Mouse (Mus musculus): ENCODE measurements at regions not wholly inside any gene's neighbourhood (a gene's known extent, or its start where the extent isn't known, plus 50 kb on each side); places are given as distances from the start of the nearest gene placed in this dataset.

- no peak for TF ChIP-seq POLR2A (IDR thresholded peaks at IDR 0.05; ENCODE audit: borderline replicate concordance, extremely low read depth, insufficient read depth, insufficient read length)
- WGBS, result 64% methylated on average over 20 of the region's 20 CpGs
- Histone ChIP-seq H3K27me3 (ENCODE audit: control insufficient read depth, insufficient read depth, low read length) (no peaks in the 10 kb centered on the region), H3K27ac (replicated peaks; ENCODE audit: low read depth, low read length) (no peak overlapping the region), H3K4me3 (replicated peaks; ENCODE audit: low read length) (no peak overlapping the region), H3K36me3 (ENCODE audit: control insufficient read depth, insufficient read depth, low read length) (no peaks in the 10 kb centered on the region), H3K9ac (ENCODE audit: low read depth, low read length, severe bottlenecking) (no peak overlapping the region), H3K4me2 (replicated peaks; ENCODE audit: low read depth, low read length, severe bottlenecking) (no peak overlapping the region), H3K9me3 (ENCODE audit: control insufficient read depth, low read length) (no peaks in the 10 kb centered on the region), H3K4me1 (ENCODE audit: control insufficient read depth, insufficient read depth, low read length) (no peaks in the 10 kb centered on the region)
- DNase-seq (ENCODE audit: low spot score) (no peak), ATAC-seq (ENCODE audit: low FRiP score, low read depth) (no peak)
Measured at GRCm38 (mm10) chr2:33977576-33978352, 90.0 kb upstream of the Mvb12b start.

GRCm38 (mm10) chr2:33977151-33977550, 89.4 kb upstream of the Mvb12b start:
- DNase-seq (ENCODE audit: low spot score) (no peak), ATAC-seq (ENCODE audit: low FRiP score, low read depth) (no peak)
- no peak overlapping the region for H3K27ac ChIP-seq (replicated peaks; ENCODE audit: low read depth, low read length)
- H3K4me1 ChIP-seq (ENCODE audit: control insufficient read depth, insufficient read depth, low read length), result no peaks in the 10 kb centered on the region
- no peaks in the 10 kb centered on the region for H3K36me3 ChIP-seq (ENCODE audit: control insufficient read depth, insufficient read depth, low read length)
- H3K9me3 ChIP-seq (ENCODE audit: control insufficient read depth, low read length), result no peaks in the 10 kb centered on the region
- 91% methylated on average over 5 of the region's 5 CpGs for WGBS
- no peak overlapping the region for H3K9ac ChIP-seq (ENCODE audit: low read depth, low read length, severe bottlenecking)
- no peak for TF ChIP-seq POLR2A (IDR thresholded peaks at IDR 0.05; ENCODE audit: borderline replicate concordance, extremely low read depth, insufficient read depth, insufficient read length)
- no peaks in the 10 kb centered on the region for H3K27me3 ChIP-seq (ENCODE audit: control insufficient read depth, insufficient read depth, low read length)
- no peak overlapping the region for H3K4me3 ChIP-seq (replicated peaks; ENCODE audit: low read length)
- H3K4me2 ChIP-seq (replicated peaks; ENCODE audit: low read depth, low read length, severe bottlenecking), result no peak overlapping the region

GRCm38 (mm10) chr2:33976183-33976582, 88.4 kb upstream of the Mvb12b start:
- DNase-seq (ENCODE audit: low spot score) (no peak), ATAC-seq (ENCODE audit: low FRiP score, low read depth) (no peak)
- Histone ChIP-seq H3K4me3 (replicated peaks; ENCODE audit: low read length) (no peak overlapping the region), H3K4me1 (ENCODE audit: control insufficient read depth, insufficient read depth, low read length) (no peaks in the 10 kb centered on the region), H3K4me2 (replicated peaks; ENCODE audit: low read depth, low read length, severe bottlenecking) (no peak overlapping the region), H3K9me3 (ENCODE audit: control insufficient read depth, low read length) (no peaks in the 10 kb centered on the region), H3K27me3 (ENCODE audit: control insufficient read depth, insufficient read depth, low read length) (no peaks in the 10 kb centered on the region), H3K36me3 (ENCODE audit: control insufficient read depth, insufficient read depth, low read length) (no peaks in the 10 kb centered on the region), H3K27ac (replicated peaks; ENCODE audit: low read depth, low read length) (no peak overlapping the region), H3K9ac (ENCODE audit: low read depth, low read length, severe bottlenecking) (no peak overlapping the region)
- TF ChIP-seq POLR2A (IDR thresholded peaks at IDR 0.05; ENCODE audit: borderline replicate concordance, extremely low read depth, insufficient read depth, insufficient read length), result no peak
- 91% methylated on average over 9 of the region's 9 CpGs for WGBS

GRCm38 (mm10) chr2:33975423-33976127, 87.8 kb upstream of the Mvb12b start:
- Histone ChIP-seq H3K27ac (replicated peaks; ENCODE audit: low read depth, low read length) (no peak overlapping the region), H3K9me3 (ENCODE audit: control insufficient read depth, low read length) (no peaks in the 10 kb centered on the region), H3K27me3 (ENCODE audit: control insufficient read depth, insufficient read depth, low read length) (no peaks in the 10 kb centered on the region), H3K36me3 (ENCODE audit: control insufficient read depth, insufficient read depth, low read length) (no peaks in the 10 kb centered on the region), H3K4me2 (replicated peaks; ENCODE audit: low read depth, low read length, severe bottlenecking) (no peak overlapping the region), H3K4me1 (ENCODE audit: control insufficient read depth, insufficient read depth, low read length) (no peaks in the 10 kb centered on the region), H3K9ac (ENCODE audit: low read depth, low read length, severe bottlenecking) (no peak overlapping the region), H3K4me3 (replicated peaks; ENCODE audit: low read length) (no peak overlapping the region)
- DNase-seq (ENCODE audit: low spot score) (no peak), ATAC-seq (ENCODE audit: low FRiP score, low read depth) (no peak)
- no peak for TF ChIP-seq POLR2A (IDR thresholded peaks at IDR 0.05; ENCODE audit: borderline replicate concordance, extremely low read depth, insufficient read depth, insufficient read length)
- WGBS, result 83% methylated on average over 14 of the region's 14 CpGs

- no peaks in the 10 kb centered on the region for H3K9me3 ChIP-seq (ENCODE audit: control insufficient read depth, low read length)
- WGBS, result 77% methylated on average over 15 of the region's 15 CpGs
- no peaks in the 10 kb centered on the region for H3K4me1 ChIP-seq (ENCODE audit: control insufficient read depth, insufficient read depth, low read length)
- DNase-seq (ENCODE audit: low spot score) (no peak), ATAC-seq (ENCODE audit: low FRiP score, low read depth) (no peak)
- H3K27me3 ChIP-seq (ENCODE audit: control insufficient read depth, insufficient read depth, low read length), result no peaks in the 10 kb centered on the region
- H3K9ac ChIP-seq (ENCODE audit: low read depth, low read length, severe bottlenecking), result 0 out of 2 replicates have a peak overlapping the region, but pooled peaks have one; percentile 1
- no peak overlapping the region for H3K27ac ChIP-seq (replicated peaks; ENCODE audit: low read depth, low read length)
- H3K36me3 ChIP-seq (ENCODE audit: control insufficient read depth, insufficient read depth, low read length), result no peaks in the 10 kb centered on the region
- no peak overlapping the region for H3K4me2 ChIP-seq (replicated peaks; ENCODE audit: low read depth, low read length, severe bottlenecking)
- no peak overlapping the region for H3K4me3 ChIP-seq (replicated peaks; ENCODE audit: low read length)
- no peak for TF ChIP-seq POLR2A (IDR thresholded peaks at IDR 0.05; ENCODE audit: borderline replicate concordance, extremely low read depth, insufficient read depth, insufficient read length)
Measured at GRCm38 (mm10) chr2:33974737-33975422, 87.1 kb upstream of the Mvb12b start.
